In the genomic region with DNA sequence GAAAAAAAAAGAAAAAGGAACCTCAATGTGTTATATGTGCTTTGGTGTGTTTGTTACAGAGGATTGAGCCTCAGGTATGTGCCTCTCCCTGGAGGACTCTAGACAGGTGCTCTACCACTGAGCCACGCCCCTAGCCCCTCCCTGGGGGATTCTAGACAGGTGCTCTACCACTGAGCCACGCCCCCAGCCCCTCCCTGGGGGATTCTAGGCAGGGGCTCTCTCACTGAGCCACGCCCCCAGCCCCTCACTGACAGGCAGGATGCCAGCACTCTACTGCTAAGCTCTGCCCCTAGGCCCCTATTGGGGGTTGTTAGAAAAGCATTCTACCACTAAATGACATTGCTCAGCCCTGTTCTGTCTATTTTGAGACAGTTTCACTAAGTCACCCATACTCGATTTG, we compare ENCODE assay signal across 22 mouse cellular contexts. TPM values are rescaled to one million over a fixed set of nuclear protein-coding genes. Genes with fewer than 3 reads are reported as not detected.
DNase-seq lines count a peak whose midpoint lies in the region; ATAC-seq and TF ChIP-seq lines count a peak whose summit lies in the region.
"Had no signal": no experiment of that assay in that cellular context is flagged by ENCODE, and none has a peak within 500 bp of the region (broad histone marks: within the 10 kb centered on the region; RNA-seq: fewer than 3 reads in every experiment).

No protein-coding gene starts in this region.

- H3K9ac ChIP-seq in forebrain, embryonic 12.5 days: no peak overlapping the region
- H3K9ac ChIP-seq in forebrain, postnatal 0 days: no peak overlapping the region
- H3K9ac ChIP-seq in kidney, embryonic 16.5 days (replicated peaks; ENCODE audit: low read length): no peak overlapping the region
- H3K9ac ChIP-seq: embryonic facial prominence, embryonic 15.5 days; liver, embryonic 15.5 days; midbrain, embryonic 15.5 days; neural tube, embryonic 12.5 days had no signal

- H3K4me2 ChIP-seq in forebrain, embryonic 12.5 days: no peak overlapping the region
- no peak overlapping the region for H3K4me2 ChIP-seq in forebrain, postnatal 0 days (ENCODE audit: low read depth)
- no peak overlapping the region for H3K4me2 ChIP-seq in kidney, embryonic 16.5 days (replicated peaks; ENCODE audit: low read depth, low read length)
- H3K4me2 ChIP-seq: embryonic facial prominence, embryonic 15.5 days; liver, embryonic 15.5 days; midbrain, embryonic 15.5 days; neural tube, embryonic 12.5 days had no signal

- no peaks in the 10 kb centered on the region for H3K27me3 ChIP-seq in forebrain, embryonic 12.5 days
- H3K27me3 ChIP-seq in forebrain, postnatal 0 days (ENCODE audit: insufficient read depth, low read length): no peaks in the 10 kb centered on the region
- H3K27me3 ChIP-seq in kidney, adult 2 months (replicated peaks; ENCODE audit: control insufficient read depth, insufficient read depth, low read length): no peaks in the 10 kb centered on the region
- H3K27me3 ChIP-seq in kidney, embryonic 16.5 days (ENCODE audit: insufficient read depth, low read length): no peaks in the 10 kb centered on the region
- H3K27me3 ChIP-seq in small intestine, adult 2 months (ENCODE audit: control insufficient read depth, insufficient read depth, low read length): no peaks in the 10 kb centered on the region
- H3K27me3 ChIP-seq: embryonic facial prominence, embryonic 15.5 days; liver, embryonic 15.5 days; midbrain, embryonic 15.5 days; neural tube, embryonic 12.5 days had no signal

- no peak for TF ChIP-seq POLR2A in kidney, adult 2 months (IDR thresholded peaks at IDR 0.05; ENCODE audit: low read depth, low read length)
- TF ChIP-seq POLR2A in lung, adult 2 months (IDR thresholded peaks at IDR 0.05; ENCODE audit: borderline replicate concordance, extremely low read depth, low read depth, low read length): no peak
- no peak for TF ChIP-seq POLR2A in small intestine, adult 2 months (IDR thresholded peaks at IDR 0.05; ENCODE audit: low read depth, low read length)

- H3K36me3 ChIP-seq in forebrain, embryonic 12.5 days (replicated peaks): no peaks in the 10 kb centered on the region
- H3K36me3 ChIP-seq in forebrain, postnatal 0 days (ENCODE audit: insufficient read depth): no peaks in the 10 kb centered on the region
- H3K36me3 ChIP-seq in kidney, adult 2 months (ENCODE audit: control insufficient read depth, insufficient read depth, low read length): no peaks in the 10 kb centered on the region
- no peaks in the 10 kb centered on the region for H3K36me3 ChIP-seq in kidney, embryonic 16.5 days (ENCODE audit: insufficient read depth, low read length)
- H3K36me3 ChIP-seq in small intestine, adult 2 months (ENCODE audit: control insufficient read depth, insufficient read depth, low read length): no peaks in the 10 kb centered on the region
- H3K36me3 ChIP-seq: embryonic facial prominence, embryonic 15.5 days; heart, embryonic 10.5 days; liver, embryonic 15.5 days; midbrain, embryonic 15.5 days; neural tube, embryonic 12.5 days had no signal

- no peak for TF ChIP-seq CTCF in forebrain, postnatal 0 days (IDR thresholded peaks at IDR 0.05; ENCODE audit: low read depth)
- no peak for TF ChIP-seq CTCF in kidney, adult 2 months (conservative IDR thresholded peaks at IDR 0.05; ENCODE audit: insufficient read depth, insufficient read length, low read depth, low read length)
- no peak for TF ChIP-seq CTCF in lung, adult 2 months (IDR thresholded peaks at IDR 0.05; ENCODE audit: insufficient read depth, low read length)
- no peak for TF ChIP-seq CTCF in small intestine, adult 2 months (IDR thresholded peaks at IDR 0.05; ENCODE audit: extremely low read depth, insufficient read length, insufficient replicate concordance, low read depth, low read length)

- WGBS in forebrain, embryonic 12.5 days: 65% methylated on average over 4 of the region's 4 CpGs
- 64% methylated on average over 4 of the region's 4 CpGs for WGBS in forebrain, postnatal 0 days
- WGBS in kidney, adult 2 months: 70% methylated on average over 4 of the region's 4 CpGs
- WGBS in kidney, embryonic 16.5 days: 66% methylated on average over 4 of the region's 4 CpGs
- 54% methylated on average over 4 of the region's 4 CpGs for WGBS in lung, adult 2 months
- WGBS in small intestine, adult 2 months: 43% methylated on average over 4 of the region's 4 CpGs

- H3K9me3 ChIP-seq in forebrain, embryonic 12.5 days: no peaks in the 10 kb centered on the region
- no peaks in the 10 kb centered on the region for H3K9me3 ChIP-seq in forebrain, postnatal 0 days (ENCODE audit: low read length)
- H3K9me3 ChIP-seq in kidney, embryonic 16.5 days (ENCODE audit: low read length): no peaks in the 10 kb centered on the region
- H3K9me3 ChIP-seq: embryonic facial prominence, embryonic 15.5 days; heart, embryonic 10.5 days; liver, embryonic 15.5 days; midbrain, embryonic 15.5 days; neural tube, embryonic 12.5 days had no signal

- ATAC-seq in forebrain, embryonic 12.5 days (ENCODE audit: low FRiP score): no peak
- ATAC-seq in forebrain, postnatal 0 days: no peak
- no peak for ATAC-seq in kidney, embryonic 16.5 days (ENCODE audit: low FRiP score, low TSS enrichment)
- ATAC-seq: CD4-positive, CD25-positive, alpha-beta regulatory T cell, adult 4 months; midbrain, embryonic 15.5 days had no signal

- no peak for DNase-seq in forebrain, postnatal 0 days
- DNase-seq in kidney, adult 2 months: no peak
- peak; percentile 62 for DNase-seq in lung, postnatal 36 days
- no peak for DNase-seq in lung, adult 2 months
- DNase-seq in frontal cortex, postnatal 10 days (ENCODE audit: low spot score in 2 of 2): no peak
- DNase-seq: adrenal gland, postnatal 25 days; cerebellum, adult 8-10 months; cerebellum, postnatal 36 days; embryo, embryonic 11 days; layer of hippocampus, adult 9-11 months; right cerebral cortex, postnatal 14 days; spleen, adult 18-20 months; thymus, adult 18-20 months had no signal

- 0 out of 2 replicates have a peak overlapping the region, but pooled peaks have one; percentile 15 for H3K27ac ChIP-seq in forebrain, embryonic 12.5 days
- no peak overlapping the region for H3K27ac ChIP-seq in forebrain, postnatal 0 days (ENCODE audit: low read depth, low read length)
- H3K27ac ChIP-seq in kidney, adult 2 months (ENCODE audit: insufficient read depth, low read depth, low read length): peak overlapping the region; percentile 14; the same call in 1 of the 2 replicates
- no peak overlapping the region for H3K27ac ChIP-seq in kidney, embryonic 16.5 days (ENCODE audit: low read length)
- peak overlapping the region; percentile 14 for H3K27ac ChIP-seq in small intestine, adult 2 months (ENCODE audit: insufficient read depth, low read depth, low read length)
- H3K27ac ChIP-seq: embryonic facial prominence, embryonic 15.5 days; heart, embryonic 10.5 days; liver, embryonic 15.5 days; neural tube, embryonic 12.5 days had no signal

- H3K4me3 ChIP-seq in forebrain, embryonic 12.5 days (replicated peaks): no peak overlapping the region
- no peak overlapping the region for H3K4me3 ChIP-seq in forebrain, postnatal 0 days (ENCODE audit: low read depth, low read length)
- no peak overlapping the region for H3K4me3 ChIP-seq in kidney, adult 2 months (ENCODE audit: insufficient read depth, low read depth, low read length)
- no peak overlapping the region for H3K4me3 ChIP-seq in kidney, embryonic 16.5 days (ENCODE audit: low read length)
- no peak overlapping the region for H3K4me3 ChIP-seq in lung, adult 2 months (replicated peaks; ENCODE audit: extremely low read depth, low read depth, low read length)
- H3K4me3 ChIP-seq in small intestine, adult 2 months (ENCODE audit: low read depth, low read length): no peak overlapping the region
- H3K4me3 ChIP-seq: embryonic facial prominence, embryonic 15.5 days; heart, embryonic 10.5 days; liver, embryonic 15.5 days; midbrain, embryonic 15.5 days; neural tube, embryonic 12.5 days had no signal

- peaks cover 42% of the 10 kb centered on the region for H3K4me1 ChIP-seq in forebrain, embryonic 12.5 days
- H3K4me1 ChIP-seq in forebrain, postnatal 0 days (ENCODE audit: insufficient read depth): peaks cover 8% of the 10 kb centered on the region; the same call in 1 of the 2 replicates
- H3K4me1 ChIP-seq in kidney, adult 2 months (ENCODE audit: control insufficient read depth, insufficient read depth, low read length): peaks cover 23% of the 10 kb centered on the region; the same call in 1 of the 2 replicates
- H3K4me1 ChIP-seq in kidney, embryonic 16.5 days (ENCODE audit: insufficient read depth, low read length): peaks cover 34% of the 10 kb centered on the region
- H3K4me1 ChIP-seq in lung, adult 2 months (ENCODE audit: control insufficient read depth, insufficient read depth, low read length): peaks cover 10% of the 10 kb centered on the region
- H3K4me1 ChIP-seq in small intestine, adult 2 months (ENCODE audit: control insufficient read depth, insufficient read depth, insufficient read length, low read length): peaks cover 36% of the 10 kb centered on the region

RNA-seq across cellular contexts. Expression of gene Por, which starts 2.7 kb away (rescaled TPM):
- polyA plus RNA-seq in forebrain, embryonic 12.5 days (2016; fragmentation: Nextera tagmentation; extraction: Ambion mirVana): 127 and 135 TPM in 2 replicates
- 78.5 and 89.5 TPM in 2 replicates for total RNA-seq in forebrain, postnatal 0 days (2014; rRNA removed)
- 76.7 and 96.1 TPM in 2 replicates for polyA plus RNA-seq in forebrain, postnatal 0 days (2015; fragmentation: Nextera tagmentation; extraction: Ambion mirVana)
- 361 and 405 TPM in 2 replicates for polyA plus RNA-seq in kidney, adult 2 months (2012; rRNA removed)
- 106 and 107 TPM in 2 replicates for polyA plus RNA-seq in kidney, embryonic 16.5 days (2015; fragmentation: Nextera tagmentation; extraction: Ambion mirVana)
- polyA plus RNA-seq in lung, adult 2 months (2012; rRNA removed): 487 and 521 TPM in 2 replicates
- 121 and 192 TPM in 2 replicates for polyA plus RNA-seq in small intestine, adult 2 months (2012; rRNA removed)

RNA-seq across cellular contexts. Expression of gene Rhbdd2, which starts 40.1 kb away (rescaled TPM):
- polyA plus RNA-seq in forebrain, embryonic 12.5 days (2016; fragmentation: Nextera tagmentation; extraction: Ambion mirVana): 59.3 and 61.4 TPM in 2 replicates
- 16.5 and 19.0 TPM in 2 replicates for total RNA-seq in forebrain, postnatal 0 days (2014; rRNA removed)
- polyA plus RNA-seq in forebrain, postnatal 0 days (2015; fragmentation: Nextera tagmentation; extraction: Ambion mirVana): 97.4 and 120 TPM in 2 replicates
- polyA plus RNA-seq in kidney, adult 2 months (2012; rRNA removed): 50.9 and 56.5 TPM in 2 replicates
- polyA plus RNA-seq in kidney, embryonic 16.5 days (2015; fragmentation: Nextera tagmentation; extraction: Ambion mirVana): 51.0 and 56.5 TPM in 2 replicates
- polyA plus RNA-seq in lung, adult 2 months (2012; rRNA removed): 39.9 and 50.7 TPM in 2 replicates
- polyA plus RNA-seq in small intestine, adult 2 months (2012; rRNA removed): 13.3 and 13.4 TPM in 2 replicates

Comparison
In these comparisons a context has a peak if more than half of its experiments do, and no peak if none do; other contexts are left out.
1. H3K27ac ChIP-seq: peak in forebrain, embryonic 12.5 days (single experiment), kidney, adult 2 months (single experiment) and small intestine, adult 2 months (single experiment); none in forebrain, postnatal 0 days (single experiment) and kidney, embryonic 16.5 days (single experiment).